Mouse (Mus musculus) ovary, postnatal 14 days (tissue): ENCODE measurements around the gene Stk38l.
"Not testable (repeated sequence)": the region's sequence is repeated elsewhere in the genome, so short reads cannot be mapped to it uniquely, and the experiment has no call there.

Source experiments
- DNase-seq: peaks from one replicate; pipeline ENCODE4 v3.0.0; 2022; ENCODE audit warnings: low spot score

Stk38l gene

DNA sequence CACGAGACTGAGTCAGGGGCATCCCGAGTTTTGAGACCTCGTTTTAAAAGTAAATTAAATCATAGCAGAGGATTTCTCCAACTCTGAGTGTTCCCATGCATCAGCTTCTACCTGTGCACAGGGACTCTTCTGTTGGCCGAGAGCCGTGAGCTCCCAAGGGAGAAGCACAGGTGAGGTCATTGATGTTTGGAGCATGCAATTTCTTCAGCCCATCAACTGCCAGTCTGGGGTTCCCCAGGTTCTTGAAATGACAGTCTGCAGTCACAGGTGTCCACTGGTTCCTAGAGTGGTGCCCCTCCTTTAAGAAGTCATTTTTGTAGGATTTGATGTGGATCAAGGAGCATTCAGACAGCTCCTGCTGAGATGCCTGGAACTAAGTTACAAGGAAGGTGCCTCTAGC is 46.0 kb downstream of the Stk38l start:
- no peak for DNase-seq

DNA sequence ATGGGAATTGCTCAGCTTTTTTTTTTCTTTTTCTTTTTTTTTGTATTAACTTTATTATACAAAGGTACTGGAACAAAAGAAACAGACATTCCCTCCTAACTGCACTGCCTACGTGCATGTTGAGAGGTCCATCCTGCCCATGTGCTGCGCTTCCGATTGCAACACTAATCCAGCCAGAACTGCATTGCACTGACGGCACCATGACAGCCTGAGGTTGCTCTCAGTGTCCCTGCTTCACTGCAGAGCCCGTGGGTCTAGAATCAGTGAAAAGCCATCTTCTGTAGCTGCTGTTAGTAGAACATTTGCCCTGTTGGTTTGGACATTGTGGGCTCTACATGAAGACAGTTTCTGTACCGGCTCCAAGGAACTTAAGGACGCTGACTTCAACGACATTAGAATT is 51.1 kb downstream of the Stk38l start:
- DNase-seq, result not testable (repeated sequence)

DNA sequence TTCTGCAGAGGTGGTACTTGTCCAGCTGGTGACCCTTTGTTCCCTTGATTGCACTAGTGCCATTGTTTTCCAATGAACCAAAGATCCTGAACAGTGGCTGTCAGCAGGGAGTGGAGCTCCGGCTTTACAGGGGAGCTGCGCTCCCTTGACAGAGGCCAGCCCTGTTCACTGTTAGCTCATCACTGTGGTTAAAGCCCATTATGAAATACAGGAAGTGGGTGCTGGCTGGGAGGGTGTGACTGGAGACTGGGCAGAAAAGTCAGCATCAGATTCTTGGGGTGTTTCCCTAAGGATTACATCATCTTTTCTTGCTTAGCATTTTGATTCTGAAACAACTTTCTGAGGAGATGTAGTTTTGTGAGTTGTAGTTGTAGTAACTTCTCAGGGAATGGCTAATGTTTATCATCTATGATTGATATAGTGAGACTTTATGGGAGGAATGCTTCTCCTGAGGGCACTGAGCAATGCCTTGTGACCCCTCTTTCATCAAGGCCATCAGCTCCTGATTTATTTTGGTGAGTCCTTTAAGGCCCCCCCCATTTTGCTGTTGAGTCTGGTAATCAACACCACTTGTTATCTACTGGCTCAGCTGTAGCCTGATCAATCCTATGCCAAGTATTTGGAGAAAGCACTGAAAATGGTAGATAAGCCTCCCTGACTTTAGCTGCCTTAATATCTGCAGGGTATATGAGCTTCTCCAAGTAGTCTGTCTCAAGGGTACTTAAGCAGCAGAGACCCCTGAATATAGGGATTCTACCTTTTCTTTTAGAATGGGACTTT is 52.0 kb downstream of the Stk38l start:
- no peak for DNase-seq

- DNase-seq, result no peak
These were observed 53.3 kb downstream of the Stk38l start for GRCm38 (mm10) chr6:146778055-146778454.

DNA sequence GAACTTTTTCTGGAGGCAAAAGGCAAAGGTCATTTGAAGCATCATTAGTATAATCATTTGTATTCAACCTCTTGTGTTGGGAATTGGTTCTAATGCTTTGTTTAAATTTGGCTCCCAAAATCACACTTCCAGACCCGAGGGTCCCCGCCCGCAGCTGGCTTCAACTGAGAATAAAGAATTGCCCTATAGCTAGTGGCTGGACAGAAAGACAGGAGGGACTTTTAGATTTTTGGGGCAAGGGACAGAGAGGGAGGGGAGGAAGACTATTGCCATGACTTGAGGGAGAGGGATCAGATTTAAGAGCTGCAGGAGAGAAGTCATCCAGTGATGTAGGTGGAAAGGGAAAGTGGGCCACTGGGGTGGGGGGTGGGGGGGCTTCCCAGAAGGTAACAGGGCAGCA is 56.8 kb downstream of the Stk38l start:
- DNase-seq, result no peak

DNA sequence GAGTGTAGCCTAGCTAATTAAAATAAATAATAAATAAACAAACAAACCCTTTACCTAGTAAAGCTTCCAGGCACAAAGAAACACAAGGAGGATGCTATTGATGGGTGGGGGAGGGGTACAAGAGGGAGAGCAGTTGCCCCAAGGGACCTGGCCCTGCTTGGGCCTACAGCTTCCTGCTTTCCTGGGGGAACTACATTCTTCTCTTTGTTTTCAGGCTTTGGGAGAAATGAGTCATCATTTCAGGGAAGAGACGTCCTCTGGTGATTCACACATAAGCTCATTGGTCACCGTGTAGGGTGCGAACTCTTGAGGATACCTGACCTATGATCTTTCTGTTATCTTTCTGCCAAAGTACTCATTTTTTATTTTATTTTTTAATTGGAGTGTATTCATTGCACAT is 68.7 kb downstream of the Stk38l start:
- DNase-seq, result no peak

DNA sequence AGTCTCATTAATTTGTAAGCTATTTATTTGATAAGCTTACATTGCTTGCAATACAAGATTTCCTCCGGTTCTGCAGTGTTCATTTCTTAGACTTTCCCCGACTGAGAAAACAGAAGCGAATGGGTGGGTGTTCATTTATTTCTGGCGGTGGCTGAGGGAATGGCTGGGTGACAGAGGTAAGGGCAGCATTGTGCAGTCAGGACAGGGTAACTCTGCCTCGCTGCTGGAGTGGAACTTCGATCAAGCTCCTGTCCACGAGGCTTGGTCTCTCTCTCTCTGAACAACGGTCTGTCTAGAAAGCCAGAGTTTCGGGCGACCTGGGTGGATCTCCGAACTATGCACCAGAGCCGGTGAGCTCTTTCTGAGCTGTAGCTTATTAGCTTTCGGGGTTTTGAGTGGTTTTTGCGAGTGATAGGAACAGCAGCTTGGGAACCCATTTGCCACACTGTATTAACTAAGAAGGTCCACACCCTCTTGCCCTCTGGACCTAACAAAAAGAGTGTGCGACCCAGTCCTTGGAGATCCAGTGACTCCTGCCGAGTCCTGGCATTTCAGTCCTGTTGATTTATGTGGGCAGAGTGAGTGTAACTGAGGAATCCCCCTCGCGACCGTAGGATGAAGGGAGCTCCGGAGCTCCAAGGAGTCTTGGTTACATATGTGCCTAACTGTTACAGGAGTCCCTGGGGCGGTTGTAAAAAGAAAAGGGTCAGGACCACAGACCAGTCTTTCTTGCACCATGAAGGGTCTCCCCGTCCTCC is 70.5 kb downstream of the Stk38l start:
- DNase-seq, result no peak

GRCm38 (mm10) chr6:146795924-146796545 is 71.2 kb downstream of the Stk38l start, which contains the start of gene Arntl2:
Gene Arntl2, plus strand, starts transcription at chr6:146796055.
- DNase-seq, result peak; percentile 43

- no peak for DNase-seq
These were observed 72.7 kb downstream of the Stk38l start for GRCm38 (mm10) chr6:146797446-146797845.

DNA sequence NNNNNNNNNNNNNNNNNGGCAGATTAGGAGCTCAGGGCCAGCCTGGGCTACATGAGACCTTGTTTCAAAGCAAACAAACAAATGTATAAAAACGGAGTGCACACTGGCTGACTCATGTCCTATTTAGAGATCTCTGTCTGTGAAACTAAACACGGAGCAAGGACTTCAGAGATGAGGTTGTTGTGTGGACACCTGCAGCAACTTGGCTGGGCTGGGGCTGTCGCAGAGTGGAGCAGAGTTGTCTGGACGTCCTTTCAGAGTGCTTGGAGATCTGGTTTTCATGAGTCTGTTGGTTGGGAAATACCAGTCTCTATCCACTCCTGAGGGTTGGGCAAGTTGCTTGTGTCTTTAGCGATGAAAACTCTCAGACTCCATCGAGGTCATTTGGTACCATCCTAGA is 85.2 kb downstream of the Stk38l start:
- no peak for DNase-seq

GRCm38 (mm10) chr6:146813007-146813406 is 88.2 kb downstream of the Stk38l start:
- DNase-seq, result no peak

GRCm38 (mm10) chr6:146820177-146820965 is 95.6 kb downstream of the Stk38l start:
- no peak for DNase-seq

GRCm38 (mm10) chr6:146821958-146822357 is 97.2 kb downstream of the Stk38l start:
- DNase-seq, result no peak

DNA sequence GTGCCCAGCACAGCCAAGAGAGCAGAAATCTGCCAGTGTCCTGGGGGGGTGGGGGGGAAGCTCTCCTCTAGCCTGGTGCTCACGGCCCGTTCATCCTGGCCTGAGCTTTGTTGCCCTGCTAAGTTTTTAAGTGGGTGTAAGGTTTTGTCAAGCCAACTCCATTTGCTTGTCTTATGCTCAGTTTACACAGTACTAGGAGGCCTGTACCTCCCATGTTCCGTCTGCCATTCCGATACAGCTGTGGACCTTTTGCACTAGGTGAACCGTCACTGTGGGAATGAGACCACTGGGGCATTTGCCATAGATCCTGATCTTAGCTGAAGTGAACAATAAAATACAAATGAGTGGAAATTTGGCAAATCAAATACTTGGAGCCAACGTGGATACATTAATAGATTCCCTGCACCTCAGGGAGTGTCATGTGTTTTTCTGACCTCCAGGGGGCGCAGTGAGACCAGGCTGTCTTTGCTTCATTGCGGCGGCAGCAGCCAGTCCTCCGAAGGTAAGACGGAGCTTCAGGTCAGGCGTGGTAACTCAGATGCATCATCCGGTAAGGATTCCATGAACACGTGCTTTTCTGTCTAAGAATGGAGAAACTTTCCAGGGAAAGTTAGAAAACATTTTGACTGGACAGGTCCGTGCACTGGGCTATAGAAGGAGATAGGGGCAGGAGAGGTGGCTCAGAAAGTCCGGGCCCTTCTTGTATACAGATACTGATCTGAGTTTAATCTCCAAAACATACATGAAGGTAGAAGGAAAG is 100.1 kb downstream of the Stk38l start:
- DNase-seq, result peak; percentile 61

- DNase-seq, result no peak
These were observed 100.6 kb downstream of the Stk38l start for GRCm38 (mm10) chr6:146825487-146825773.
